Mouse (Mus musculus) kidney, adult 2 months (tissue): ENCODE measurements around the gene Mindy4.

ENCODE experiments used
- CTCF ChIP-seq: fragments of 200-500 bp; conservative IDR thresholded peaks from 2 replicates; pipeline ENCODE4 v1.5.1; 2011; ENCODE audit warnings: low read depth, mild to moderate bottlenecking, control low read depth, low read length, moderate library complexity, mixed read lengths; ENCODE audit not compliant: insufficient read depth, insufficient read length
- POLR2A ChIP-seq: fragments of 200-500 bp; IDR thresholded peaks from one replicate; pipeline ENCODE4 v1.6.1; 2011; ENCODE audit warnings: low read depth, low read length, control low read depth

DNA sequence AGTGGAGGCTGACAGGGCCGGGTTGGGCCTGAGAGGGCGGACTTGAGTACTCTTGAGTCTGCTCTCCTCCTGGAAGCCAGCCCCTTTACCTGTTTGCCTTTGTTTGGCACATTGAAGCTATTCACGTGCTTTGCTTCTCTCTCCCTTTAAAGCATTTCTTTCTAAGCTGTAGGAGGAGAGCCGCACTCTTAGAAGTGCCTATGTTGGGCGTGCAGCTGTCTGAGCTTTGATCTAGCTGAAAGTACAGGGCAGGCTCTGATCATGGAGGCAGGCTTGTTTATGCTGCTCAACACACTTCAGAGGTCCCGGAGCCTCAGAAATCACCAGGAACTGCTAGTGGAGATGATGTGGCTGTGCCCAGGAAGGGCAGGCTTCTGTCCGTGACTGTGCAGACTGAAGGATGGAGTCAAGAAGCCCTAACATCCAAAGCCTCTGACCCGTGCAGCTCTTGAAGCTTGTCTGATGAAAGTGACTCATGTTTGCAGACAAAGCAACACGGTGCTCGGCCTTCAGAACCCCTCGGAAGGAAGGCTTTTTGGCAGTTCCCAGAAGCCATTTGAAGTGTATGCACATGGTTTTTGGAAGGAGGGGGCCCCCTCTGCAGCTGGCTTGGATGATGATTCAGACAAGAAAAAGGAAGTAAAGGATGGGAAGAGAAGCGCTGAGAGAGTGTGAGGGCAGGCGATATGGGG, 53.5 kb downstream of the Mindy4 start:
- TF ChIP-seq CTCF = no peak
- TF ChIP-seq POLR2A = no peak
